Mouse (Mus musculus) heart, postnatal 25 days (tissue): ENCODE data around the gene Dnase1l3. TPM values are rescaled to one million over a fixed set of nuclear protein-coding genes. Genes with fewer than 3 reads are reported as not detected.

Experiments
- DNase-seq: peaks from one replicate; pipeline ENCODE4 v3.0.0; 2022; ENCODE audit warnings: low spot score
- intact Hi-C: fragments of 180-260 bp; cut with DNase I; formaldehyde crosslinking; loops from one replicate; pipeline ENCODE4 v1.15.1; 2025
- total RNA-seq, 2 experiments: library from RNA; stranded (reverse); gene quantifications; 2 replicates each; pipeline ENCODE4 v1.2.3; 2021

Gene Dnase1l3
- total RNA-seq, 2 experiments from 2014 or later: 0.06 TPM; not detected in 1

DNA sequence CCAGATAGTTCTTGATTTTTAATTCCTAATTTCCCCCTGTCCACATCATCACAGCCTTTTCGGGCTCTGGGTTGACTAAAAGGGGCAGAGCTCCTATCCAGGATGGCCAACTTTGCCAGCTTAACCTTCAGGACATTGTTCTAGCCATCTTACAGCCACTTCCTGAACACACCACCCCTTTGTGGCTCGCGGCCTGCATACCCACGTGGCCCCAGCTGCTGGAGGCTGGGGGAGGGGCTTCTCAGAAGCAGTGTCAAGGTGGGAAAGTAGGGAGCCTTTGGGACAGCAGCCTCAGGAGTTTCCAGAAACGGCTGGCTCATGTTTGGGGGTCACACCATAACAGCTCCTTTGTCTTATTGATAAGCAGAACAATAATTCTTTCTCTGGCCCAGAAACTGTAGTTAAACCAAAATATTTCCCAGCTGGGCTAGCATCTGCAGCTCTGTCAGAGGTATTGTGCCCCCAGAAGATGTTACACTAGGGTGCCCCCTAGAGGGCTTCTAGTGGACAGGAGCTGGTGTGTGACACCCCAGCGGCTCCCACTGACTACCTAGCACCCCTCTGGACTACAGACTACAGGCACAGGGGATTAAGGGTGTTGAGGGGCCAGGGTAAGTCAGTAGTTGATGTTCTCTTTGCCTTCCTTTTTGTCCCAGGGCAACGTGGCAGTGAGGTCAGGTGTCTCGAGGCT, 49.9 kb downstream of the Dnase1l3 start:
- intact Hi-C loops: loop anchor here (5.0 to 10.0 kb wide), 2 partner anchors 62 to 130 kb away; partner anchors contain the start of gene Flnb
- no peak for DNase-seq

- DNase-seq: no peak
- intact Hi-C loops: loop anchor here (5.0 to 10.0 kb wide), 2 partner anchors 61 to 129 kb away; partner anchors contain the start of gene Flnb
Observed at GRCm38 (mm10) chr14:7943801-7944135, 50.6 kb downstream of the Dnase1l3 start.

DNA sequence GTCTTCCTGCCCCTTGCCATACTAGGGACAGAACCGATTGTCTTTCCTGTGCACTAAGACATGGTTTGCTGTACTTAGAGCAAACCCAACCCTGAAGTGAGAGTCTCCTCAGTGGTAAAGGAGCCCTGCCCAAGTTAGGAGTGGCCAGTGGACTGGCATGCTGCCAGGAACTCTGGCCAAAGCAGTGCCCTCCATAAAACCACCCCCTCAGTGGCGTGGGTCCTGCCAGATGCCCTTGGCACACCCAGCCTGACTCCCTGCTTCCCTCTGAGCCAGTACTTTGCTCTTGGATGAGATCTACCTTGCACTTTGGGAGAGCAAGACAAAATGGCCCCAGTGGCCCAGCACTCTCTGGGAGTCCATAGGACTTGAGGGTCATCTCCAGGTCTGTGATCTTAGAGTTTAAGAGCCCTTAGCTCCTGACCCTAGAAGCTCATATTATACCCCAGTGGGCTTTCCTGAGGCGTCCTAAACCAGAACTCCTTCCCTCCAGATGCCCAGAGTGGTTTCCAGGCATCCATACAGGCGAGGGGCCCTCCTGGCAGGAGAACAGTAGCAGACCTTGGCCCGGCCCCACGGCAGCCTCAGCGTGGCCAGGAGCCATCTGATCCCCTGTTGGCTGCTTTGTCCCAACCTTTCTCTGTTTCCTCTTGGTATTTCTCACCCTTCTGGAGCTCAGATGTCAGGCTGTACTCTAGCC, 51.1 kb downstream of the Dnase1l3 start:
- intact Hi-C loops: loop anchor here (5.0 to 10.0 kb wide), 2 partner anchors 61 to 128 kb away; partner anchors contain the start of gene Flnb
- DNase-seq: no peak

GRCm38 (mm10) chr14:7941413-7941812, 53.0 kb downstream of the Dnase1l3 start:
- DNase-seq: no peak
- intact Hi-C loops: loop anchor here (5.0 to 10.0 kb wide), 2 partner anchors 59 to 127 kb away; partner anchors contain the start of gene Flnb

- DNase-seq: no peak
- intact Hi-C loops: no loop called here
Observed at GRCm38 (mm10) chr14:7938809-7939784, 55.3 kb downstream of the Dnase1l3 start.

GRCm38 (mm10) chr14:7937052-7937630, 57.2 kb downstream of the Dnase1l3 start:
- intact Hi-C loops: no loop called here
- DNase-seq: no peak

DNA sequence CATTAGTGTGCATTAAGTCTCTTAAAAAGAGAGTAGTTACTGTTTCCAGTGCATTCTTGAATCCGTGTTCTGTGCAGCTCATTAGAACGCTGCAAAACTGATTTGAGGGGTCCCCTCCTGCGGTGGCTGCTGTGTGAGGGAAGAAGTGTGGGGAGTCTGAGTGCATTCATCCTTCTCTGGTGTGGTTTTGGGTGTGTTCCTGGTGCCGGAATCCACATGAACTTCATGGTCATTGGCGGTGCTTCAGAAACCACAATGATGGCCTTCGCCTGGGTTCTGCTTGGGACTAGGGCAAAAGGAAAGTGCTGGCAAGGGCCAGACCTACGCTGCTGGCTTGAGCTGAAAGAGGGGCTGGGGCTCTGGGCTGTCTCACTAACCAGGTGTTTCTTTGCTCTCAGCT, 60.2 kb downstream of the Dnase1l3 start:
- no peak for DNase-seq
- intact Hi-C loops: no loop called here

DNA sequence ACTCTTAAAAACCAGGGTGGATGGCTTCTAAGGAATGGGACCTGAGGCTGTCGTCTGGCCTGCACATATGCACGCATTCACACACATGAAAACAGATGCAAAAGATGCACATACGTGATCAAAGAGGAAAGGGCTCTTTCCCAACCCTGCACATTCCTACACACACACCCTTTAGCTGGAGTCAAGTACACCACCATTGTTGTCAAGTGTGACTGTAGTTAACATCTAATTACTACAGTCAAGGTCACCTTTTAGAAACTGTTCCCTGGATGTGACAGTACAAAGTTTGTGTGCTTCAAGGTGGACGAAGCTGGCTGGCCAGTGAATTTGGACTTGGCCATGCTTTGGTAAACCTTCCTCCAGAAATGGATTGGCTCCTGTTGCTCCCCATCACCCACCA, 62.2 kb downstream of the Dnase1l3 start:
- no peak for DNase-seq
- intact Hi-C loops: no loop called here

GRCm38 (mm10) chr14:7929029-7929428, 65.3 kb downstream of the Dnase1l3 start:
- no peak for DNase-seq
- intact Hi-C loops: loop anchor here (10.0 kb wide), 1 partner anchor 56 kb away; no protein-coding TSS in a partner anchor

GRCm38 (mm10) chr14:7928362-7928761, 66.0 kb downstream of the Dnase1l3 start:
- intact Hi-C loops: loop anchor here (10.0 kb wide), 1 partner anchor 56 kb away; no protein-coding TSS in a partner anchor
- DNase-seq: no peak

- no peak for DNase-seq
- intact Hi-C loops: loop anchor here (10.0 kb wide), 1 partner anchor 61 kb away; no protein-coding TSS in a partner anchor
Observed at GRCm38 (mm10) chr14:7923635-7924034, 70.7 kb downstream of the Dnase1l3 start.

DNA sequence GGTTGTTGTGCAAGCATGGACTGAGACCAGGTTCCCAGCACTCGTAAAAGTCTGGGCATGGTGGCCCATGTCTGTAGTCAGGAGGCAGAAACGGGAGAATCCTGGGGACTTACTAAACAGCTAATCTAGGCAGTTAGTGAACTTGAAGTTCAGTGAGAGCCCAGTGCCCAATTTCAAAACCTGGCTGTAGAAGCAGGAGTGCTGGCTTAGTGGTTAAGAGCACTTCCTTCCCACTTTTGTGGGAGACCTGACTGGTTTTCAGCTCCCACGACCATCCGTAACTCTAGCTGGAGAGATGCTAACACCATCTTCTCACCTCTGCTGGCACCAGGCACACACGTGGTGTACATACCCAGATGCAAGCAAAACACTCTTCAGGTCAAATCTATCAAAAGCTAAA, 72.9 kb downstream of the Dnase1l3 start:
- intact Hi-C loops: loop anchor here (10.0 kb wide), 1 partner anchor 63 kb away; no protein-coding TSS in a partner anchor
- DNase-seq: no peak

GRCm38 (mm10) chr14:7919921-7920320, 74.5 kb downstream of the Dnase1l3 start:
- DNase-seq: no peak
- intact Hi-C loops: loop anchor here (10.0 kb wide), 1 partner anchor 65 kb away; no protein-coding TSS in a partner anchor

GRCm38 (mm10) chr14:7919309-7919708, 75.1 kb downstream of the Dnase1l3 start:
- DNase-seq: no peak
- intact Hi-C loops: no loop called here

DNA sequence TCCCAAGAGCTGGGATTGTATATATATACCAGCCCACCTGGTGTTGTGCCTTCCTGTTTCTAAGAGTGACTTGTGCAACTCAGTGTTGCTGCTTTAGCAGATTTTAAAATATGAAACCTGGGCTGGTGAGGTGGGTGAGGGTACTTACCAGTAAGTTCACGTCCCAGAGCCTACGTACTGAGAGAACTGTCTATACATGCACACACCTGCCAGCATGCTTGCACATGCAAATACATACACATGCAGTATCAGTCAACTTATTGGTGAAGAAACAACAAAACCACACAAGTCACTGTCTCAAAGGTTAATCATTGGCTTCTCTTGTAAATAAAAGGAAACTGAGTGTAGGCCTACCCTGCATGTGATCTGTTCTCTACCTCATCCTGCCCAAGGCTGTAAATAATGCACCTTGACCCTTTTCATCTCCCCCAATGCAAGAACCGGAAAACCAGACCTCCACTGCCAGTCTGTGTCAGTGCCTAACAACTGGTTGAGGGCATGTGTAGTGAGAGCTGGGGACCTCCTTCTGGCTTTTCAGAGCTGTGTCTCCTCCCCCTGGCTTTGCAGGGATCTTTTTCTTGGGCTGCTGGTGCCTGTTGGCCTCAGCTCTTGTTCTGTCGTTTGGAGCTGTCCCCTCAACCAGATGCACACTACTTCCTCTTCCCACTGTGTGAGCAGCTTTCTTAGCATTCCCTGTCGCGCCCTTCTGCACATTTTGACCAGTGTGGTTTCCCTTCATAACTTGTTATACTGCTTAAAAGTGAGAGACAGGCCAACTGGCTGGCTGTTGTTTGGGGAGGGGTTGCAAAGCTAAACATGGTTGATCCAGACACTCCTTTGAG, 76.0 kb downstream of the Dnase1l3 start:
- intact Hi-C loops: no loop called here
- no peak for DNase-seq
